Mouse (Mus musculus): ENCODE results near the gene 9130213A22Rik. TPM values are rescaled to one million over a fixed set of nuclear protein-coding genes. Genes with fewer than 3 reads are reported as not detected.

Gene 9130213A22Rik
- polyA plus RNA-seq, 1 experiment from 2014 or later: 0.57 TPM

DNA sequence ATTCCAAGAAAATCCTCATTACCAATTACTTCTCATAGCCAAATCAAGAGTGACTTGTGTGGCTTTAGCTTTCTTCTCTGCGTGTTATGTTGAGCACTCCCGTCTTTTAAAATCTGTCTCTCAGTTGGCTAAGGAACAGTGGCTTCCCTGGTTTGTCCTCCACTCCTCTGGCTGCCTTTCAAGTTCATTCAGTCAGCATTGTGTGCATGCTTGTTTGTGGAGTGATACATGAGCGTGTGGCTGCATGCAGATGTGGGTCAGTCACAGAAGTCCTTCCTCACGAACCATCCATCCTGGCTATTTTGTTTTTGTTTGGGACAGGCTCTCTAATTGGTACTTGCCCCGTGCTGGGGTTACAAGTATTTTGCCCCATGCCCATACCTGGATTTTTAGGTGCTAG is 45.8 kb downstream of the 9130213A22Rik start:
- no peak overlapping the region for H3K27ac ChIP-seq
- ATAC-seq (ENCODE audit: borderline replicate concordance, extremely low read depth, low FRiP score, low TSS enrichment): no peak
- H3K4me2 ChIP-seq: no peak overlapping the region
- WGBS: 63% methylated on average over 5 of the region's 5 CpGs
- no peaks in the 10 kb centered on the region for H3K36me3 ChIP-seq
- no peak overlapping the region for H3K4me3 ChIP-seq
- H3K27me3 ChIP-seq: no peaks in the 10 kb centered on the region
- peaks cover 20% of the 10 kb centered on the region for H3K4me1 ChIP-seq
- no peak overlapping the region for H3K9ac ChIP-seq
- no peaks in the 10 kb centered on the region for H3K9me3 ChIP-seq

DNA sequence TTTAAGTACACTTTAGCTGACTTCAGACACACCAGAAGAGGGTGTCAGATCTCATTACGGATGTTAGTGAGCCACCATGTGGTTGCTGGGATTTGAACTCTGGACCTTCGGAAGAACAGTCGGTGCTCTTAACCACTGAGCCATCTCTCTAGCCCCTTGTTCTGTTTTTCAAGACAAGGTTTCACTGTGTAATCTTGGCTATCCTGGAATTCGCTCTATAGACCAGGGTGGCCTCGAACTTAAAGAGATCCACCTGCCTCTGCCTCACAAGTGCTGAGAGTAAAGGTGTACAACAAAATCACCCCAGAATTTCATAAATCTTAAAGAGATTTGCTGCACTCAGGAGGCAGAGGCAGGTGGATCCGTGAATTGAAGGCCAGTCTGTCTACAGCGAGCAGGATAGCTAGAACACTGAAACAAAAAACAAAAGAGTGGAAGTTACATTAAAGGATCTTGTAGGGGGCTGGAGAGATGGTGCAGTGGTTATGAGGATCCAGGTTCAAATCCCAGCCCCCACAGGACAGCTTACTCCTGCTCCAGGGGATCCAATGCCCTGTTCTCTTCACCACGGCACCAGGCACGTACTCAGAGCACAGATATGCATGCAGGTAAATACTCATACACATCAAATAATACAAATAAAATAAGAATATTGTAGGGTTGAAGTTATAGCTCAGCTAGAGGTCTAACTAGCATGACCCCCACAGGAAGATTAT is 46.5 kb downstream of the 9130213A22Rik start:
- peaks cover 27% of the 10 kb centered on the region for H3K4me1 ChIP-seq
- no peaks in the 10 kb centered on the region for H3K9me3 ChIP-seq
- no peak for ATAC-seq (ENCODE audit: borderline replicate concordance, extremely low read depth, low FRiP score, low TSS enrichment)
- H3K4me2 ChIP-seq: no peak overlapping the region
- no peak overlapping the region for H3K9ac ChIP-seq
- no peak overlapping the region for H3K27ac ChIP-seq
- no peak overlapping the region for H3K4me3 ChIP-seq
- 43% methylated on average over 9 of the region's 9 CpGs for WGBS
- H3K36me3 ChIP-seq: no peaks in the 10 kb centered on the region
- no peaks in the 10 kb centered on the region for H3K27me3 ChIP-seq

DNA sequence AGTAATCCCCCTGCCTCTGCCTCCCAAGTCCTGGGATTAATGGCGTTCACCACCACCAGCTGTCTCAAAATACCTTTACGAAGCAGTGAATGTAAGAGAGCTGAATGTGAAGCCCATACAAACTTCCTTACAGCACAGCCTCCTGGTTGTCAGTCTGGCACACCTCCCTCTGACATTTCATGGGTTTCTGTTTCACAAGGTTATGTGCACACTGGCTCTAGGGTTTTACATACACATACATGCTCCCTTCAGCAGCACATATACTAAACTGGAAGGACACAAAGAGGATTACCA is 47.7 kb downstream of the 9130213A22Rik start:
- Histone ChIP-seq H3K9ac (no peak overlapping the region), H3K9me3 (no peaks in the 10 kb centered on the region), H3K4me2 (no peak overlapping the region), H3K4me3 (no peak overlapping the region), H3K36me3 (no peaks in the 10 kb centered on the region), H3K27me3 (no peaks in the 10 kb centered on the region), H3K4me1 (peaks cover 32% of the 10 kb centered on the region), H3K27ac (no peak overlapping the region)
- 52% methylated on average over 2 of the region's 2 CpGs for WGBS
- ATAC-seq (ENCODE audit: borderline replicate concordance, extremely low read depth, low FRiP score, low TSS enrichment): no peak

DNA sequence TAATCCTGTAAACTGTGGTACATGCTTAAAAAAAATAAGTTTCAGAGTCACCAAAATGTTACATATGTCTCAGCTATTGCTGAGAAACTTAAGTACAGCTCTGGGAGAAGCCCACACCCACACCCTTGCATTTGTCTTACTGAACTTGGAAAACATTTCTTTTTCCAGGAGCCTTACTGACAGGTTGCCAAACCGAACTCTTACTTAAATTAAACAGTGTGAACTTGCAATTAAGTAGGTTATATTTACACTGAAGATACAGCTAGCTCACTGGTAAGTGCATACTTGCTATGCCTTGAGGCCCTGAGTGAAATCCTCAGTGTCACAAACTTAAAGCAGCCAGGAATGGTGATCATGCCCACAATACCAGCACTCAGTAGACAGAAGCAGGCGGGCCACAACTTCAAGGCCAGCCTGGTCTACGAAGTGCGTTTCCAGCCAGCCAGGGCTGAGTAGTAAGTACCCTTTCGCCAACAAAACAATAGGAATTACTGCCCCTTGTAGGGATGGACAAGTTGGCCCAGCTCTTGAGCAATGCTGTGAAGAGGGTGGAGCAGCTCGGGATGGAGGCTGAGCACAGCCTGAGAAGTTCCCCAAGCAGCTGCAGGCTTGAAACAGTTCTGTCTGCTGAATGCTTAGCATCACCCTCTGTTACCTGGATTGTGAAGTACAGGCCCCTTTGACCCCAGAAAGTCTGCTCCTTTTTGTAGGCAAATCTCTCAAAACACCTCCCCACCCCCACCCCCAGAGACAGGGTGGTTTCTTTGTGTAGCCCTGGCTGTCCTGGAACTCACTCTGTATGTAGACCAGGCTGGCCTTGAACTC is 48.2 kb downstream of the 9130213A22Rik start:
- peak overlapping the region; percentile 84; the same call in 1 of the 2 replicates for H3K4me2 ChIP-seq

DNA sequence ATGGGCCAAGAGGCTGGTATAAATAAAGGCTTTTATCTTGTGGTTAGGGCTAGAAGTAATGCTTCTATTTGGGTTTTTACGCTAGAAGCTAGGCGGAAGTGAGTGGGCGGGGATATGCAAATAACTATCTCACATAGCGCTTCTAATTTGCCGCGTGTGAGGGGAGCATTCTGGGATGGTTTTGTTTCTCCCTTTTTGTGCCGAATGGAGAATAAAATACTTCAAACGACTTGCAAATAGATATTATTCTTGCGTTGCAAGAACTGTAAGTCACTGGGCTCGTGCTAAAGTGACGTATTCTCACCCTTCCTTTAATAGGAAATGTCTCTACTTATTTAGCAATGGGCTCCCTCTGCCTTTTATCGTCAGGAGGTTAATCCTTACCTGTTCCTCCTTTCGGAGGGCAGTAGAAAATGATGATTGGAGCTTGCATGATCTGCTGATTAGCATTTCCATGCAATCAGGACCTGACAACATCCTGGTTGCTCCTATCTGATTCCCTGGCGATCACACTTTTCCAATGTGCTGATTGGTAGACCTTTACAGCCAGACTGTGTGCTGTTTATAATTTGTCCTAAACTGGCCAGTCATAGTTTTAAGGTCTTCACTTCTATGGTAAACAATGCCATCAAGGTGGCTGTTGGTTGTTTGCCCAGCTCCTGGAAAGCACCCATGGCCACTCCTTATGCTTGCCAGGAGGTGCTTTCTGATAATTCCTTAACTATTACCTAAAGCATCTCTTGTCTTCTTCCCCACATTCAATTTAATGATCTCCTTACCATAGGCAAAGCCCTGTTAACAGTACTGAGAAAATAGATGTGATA is 49.1 kb downstream of the 9130213A22Rik start:
- H3K27me3 ChIP-seq: no peaks in the 10 kb centered on the region
- peak overlapping the region; percentile 44 for H3K9ac ChIP-seq
- peak overlapping the region; percentile 32 for H3K4me3 ChIP-seq
- WGBS: under 1% methylated on average over 14 of the region's 14 CpGs
- no peaks in the 10 kb centered on the region for H3K9me3 ChIP-seq
- H3K36me3 ChIP-seq: no peaks in the 10 kb centered on the region
- peak overlapping the region; percentile 84 for H3K4me2 ChIP-seq
- peaks cover 32% of the 10 kb centered on the region for H3K4me1 ChIP-seq
- H3K27ac ChIP-seq: peak overlapping the region; percentile 88
- ATAC-seq (ENCODE audit: borderline replicate concordance, extremely low read depth, low FRiP score, low TSS enrichment): peak; percentile 63

More for the DNA sequence above, 48.2 kb downstream of the 9130213A22Rik start:
- Histone ChIP-seq H3K9me3 (no peaks in the 10 kb centered on the region), H3K27ac (peak overlapping the region; percentile 88), H3K27me3 (no peaks in the 10 kb centered on the region), H3K4me3 (no peak overlapping the region), H3K4me1 (peaks cover 32% of the 10 kb centered on the region), H3K9ac (peak overlapping the region; percentile 44; the same call in 1 of the 2 replicates), H3K36me3 (no peaks in the 10 kb centered on the region)
- ATAC-seq (ENCODE audit: borderline replicate concordance, extremely low read depth, low FRiP score, low TSS enrichment): no peak
- 32% methylated on average over 6 of the region's 6 CpGs for WGBS

DNA sequence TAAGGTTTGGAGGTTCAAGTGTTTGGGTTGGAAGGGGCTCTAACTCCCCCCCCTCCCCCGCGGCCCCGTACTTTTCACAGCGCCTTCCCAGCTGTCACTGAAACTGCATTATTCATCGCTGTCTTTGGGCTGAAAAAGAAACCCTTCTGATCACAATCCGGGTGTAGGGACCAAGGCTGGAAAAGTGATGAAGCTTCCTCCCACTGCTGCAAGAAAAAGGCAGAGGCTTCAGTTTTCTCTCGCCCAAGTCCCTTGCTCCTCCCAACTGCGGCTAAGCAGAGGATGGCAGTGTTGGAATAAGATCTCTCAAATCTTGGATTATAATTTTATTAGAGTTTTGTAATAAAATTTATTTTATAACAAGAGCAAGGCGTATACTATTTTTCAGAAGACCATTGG is 49.7 kb downstream of the 9130213A22Rik start:
- H3K27ac ChIP-seq: peak overlapping the region; percentile 88
- no peaks in the 10 kb centered on the region for H3K36me3 ChIP-seq
- H3K4me3 ChIP-seq: peak overlapping the region; percentile 32
- peak overlapping the region; percentile 84 for H3K4me2 ChIP-seq
- H3K9ac ChIP-seq: peak overlapping the region; percentile 44
- ATAC-seq (ENCODE audit: borderline replicate concordance, extremely low read depth, low FRiP score, low TSS enrichment): no peak
- peaks cover 34% of the 10 kb centered on the region for H3K4me1 ChIP-seq
- WGBS: 2% methylated on average over 9 of the region's 9 CpGs
- no peaks in the 10 kb centered on the region for H3K9me3 ChIP-seq
- H3K27me3 ChIP-seq: no peaks in the 10 kb centered on the region

DNA sequence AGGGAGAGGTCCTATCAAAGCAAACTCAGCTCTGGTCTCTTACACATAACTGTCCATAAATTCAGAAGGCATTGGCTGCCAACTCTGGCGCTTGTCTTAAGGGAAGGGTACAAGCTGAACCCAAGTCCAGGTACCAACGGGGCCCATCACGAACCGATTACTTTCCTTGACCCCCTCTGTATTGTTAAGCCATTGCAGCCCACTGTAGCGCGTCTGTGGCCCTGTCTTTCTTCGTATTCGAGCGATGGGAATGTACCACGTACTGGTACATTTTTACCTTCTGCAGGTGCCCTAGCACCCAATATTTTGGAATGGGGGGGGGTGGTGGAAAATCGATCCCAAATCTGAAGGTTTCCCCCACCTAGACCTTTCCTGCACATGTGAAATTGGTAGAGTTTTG is 50.2 kb downstream of the 9130213A22Rik start:
- peak overlapping the region; percentile 32 for H3K4me3 ChIP-seq
- no peak for ATAC-seq (ENCODE audit: borderline replicate concordance, extremely low read depth, low FRiP score, low TSS enrichment)
- H3K27me3 ChIP-seq: no peaks in the 10 kb centered on the region
- H3K36me3 ChIP-seq: no peaks in the 10 kb centered on the region
- peak overlapping the region; percentile 44; the same call in 1 of the 2 replicates for H3K9ac ChIP-seq
- H3K4me2 ChIP-seq: peak overlapping the region; percentile 84
- peak overlapping the region; percentile 88 for H3K27ac ChIP-seq
- H3K4me1 ChIP-seq: peaks cover 38% of the 10 kb centered on the region
- 78% methylated on average over 11 of the region's 11 CpGs for WGBS
- no peaks in the 10 kb centered on the region for H3K9me3 ChIP-seq

DNA sequence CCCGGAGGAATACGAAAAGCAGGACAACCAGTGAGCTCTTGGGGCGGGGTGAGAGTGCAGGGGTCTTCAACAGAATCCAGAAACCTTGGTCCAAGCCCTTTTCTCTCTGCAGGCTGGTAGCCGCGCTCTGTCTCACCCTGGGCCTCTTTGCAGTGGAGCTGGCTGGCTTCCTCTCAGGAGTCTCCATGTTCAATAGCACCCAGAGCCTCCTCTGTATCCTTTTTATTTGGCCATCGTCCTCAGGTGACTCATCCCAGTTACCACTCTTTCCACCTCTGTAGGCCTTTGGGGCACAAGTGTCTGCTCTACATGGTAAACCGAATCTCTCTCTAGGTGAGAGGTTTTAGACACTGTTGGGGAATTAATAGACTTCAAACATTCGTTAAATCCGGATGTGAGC is 51.1 kb downstream of the 9130213A22Rik start:
- H3K27ac ChIP-seq: peak overlapping the region; percentile 93
- H3K4me1 ChIP-seq: peaks cover 46% of the 10 kb centered on the region
- no peaks in the 10 kb centered on the region for H3K36me3 ChIP-seq
- no peak for ATAC-seq (ENCODE audit: borderline replicate concordance, extremely low read depth, low FRiP score, low TSS enrichment)
- WGBS: 21% methylated on average over 9 of the region's 9 CpGs
- H3K4me3 ChIP-seq: peak overlapping the region; percentile 69
- peak overlapping the region; percentile 78 for H3K9ac ChIP-seq
- no peaks in the 10 kb centered on the region for H3K27me3 ChIP-seq
- H3K4me2 ChIP-seq: peak overlapping the region; percentile 84
- no peaks in the 10 kb centered on the region for H3K9me3 ChIP-seq

DNA sequence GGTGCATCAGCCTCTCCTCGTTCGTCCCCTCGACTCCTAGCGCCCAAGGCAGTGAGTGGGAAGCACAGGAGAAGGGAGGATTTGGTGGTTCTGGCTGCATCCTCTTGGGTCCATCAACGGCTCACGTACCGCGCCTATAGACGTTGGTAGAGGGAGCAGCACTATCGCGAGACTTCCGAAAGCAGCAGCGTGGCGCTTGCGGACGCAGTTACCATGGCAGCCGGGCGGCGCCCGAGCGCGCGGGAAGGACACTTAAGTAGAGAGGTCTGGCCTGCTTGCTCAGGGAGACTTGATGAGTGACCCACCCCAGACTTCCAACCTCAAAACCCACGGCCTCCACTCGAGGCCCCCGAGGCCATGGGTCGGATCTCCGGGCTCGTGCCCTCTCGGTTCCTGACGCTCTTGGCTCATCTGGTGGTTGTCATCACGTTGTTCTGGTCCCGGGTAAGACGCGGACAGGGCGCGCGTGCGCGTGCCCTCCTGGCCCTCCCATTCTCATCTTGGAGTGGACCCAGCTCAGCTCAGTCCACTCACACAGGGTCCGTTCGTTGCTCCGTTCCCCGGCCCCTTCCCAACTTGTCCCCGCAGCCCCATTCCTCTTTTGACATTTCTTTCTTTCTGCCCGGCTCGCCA is 51.7 kb downstream of the 9130213A22Rik start, which contains the start of gene Tmem107:
Gene Tmem107 (plus strand): TSS at position 217 of the 633 bp plus-strand sequence.
- no peaks in the 10 kb centered on the region for H3K36me3 ChIP-seq
- H3K9ac ChIP-seq: peak within 1 kb of the TSS; percentile 78
- under 1% methylated on average over 47 of the region's 47 CpGs for WGBS
- no peaks in the 10 kb centered on the region for H3K9me3 ChIP-seq
- peaks cover 50% of the 10 kb centered on the region for H3K4me1 ChIP-seq
- peak within 1 kb of the TSS; percentile 93 for H3K27ac ChIP-seq
- H3K4me2 ChIP-seq: peak within 1 kb of the TSS; percentile 84
- H3K27me3 ChIP-seq: no peaks in the 10 kb centered on the region
- peak within 1 kb of the TSS; percentile 69 for H3K4me3 ChIP-seq
- peak; percentile 87 for ATAC-seq (ENCODE audit: borderline replicate concordance, extremely low read depth, low FRiP score, low TSS enrichment)

DNA sequence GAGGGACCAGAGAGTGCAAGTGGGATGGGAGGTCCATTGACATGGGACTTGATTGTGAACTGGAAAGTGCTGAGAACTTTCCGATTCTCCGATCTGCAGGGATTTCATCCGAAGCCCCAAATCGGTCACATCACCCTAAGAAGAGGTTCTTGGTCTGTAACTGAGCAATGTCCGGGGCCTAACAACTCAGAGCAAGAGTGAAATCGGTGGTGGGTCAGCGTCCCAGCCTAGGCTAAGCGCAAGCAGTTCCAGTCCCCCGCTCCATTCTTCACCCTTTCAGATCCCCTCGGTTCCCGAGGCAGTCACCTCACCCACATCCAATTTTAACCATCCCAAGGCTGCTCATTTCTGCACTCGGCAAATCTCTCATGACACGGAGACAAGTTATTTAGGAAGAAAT is 52.3 kb downstream of the 9130213A22Rik start:
- 2% methylated on average over 13 of the region's 13 CpGs for WGBS
- peak overlapping the region; percentile 84 for H3K4me2 ChIP-seq
- ATAC-seq (ENCODE audit: borderline replicate concordance, extremely low read depth, low FRiP score, low TSS enrichment): no peak; the same call in 1 of the 2 replicates
- peak overlapping the region; percentile 78 for H3K9ac ChIP-seq
- peak overlapping the region; percentile 69 for H3K4me3 ChIP-seq
- H3K36me3 ChIP-seq: no peaks in the 10 kb centered on the region
- H3K4me1 ChIP-seq: peaks cover 50% of the 10 kb centered on the region
- peak overlapping the region; percentile 93 for H3K27ac ChIP-seq
- no peaks in the 10 kb centered on the region for H3K27me3 ChIP-seq
- H3K9me3 ChIP-seq: no peaks in the 10 kb centered on the region

Measured in lung, embryonic 15.5 days (tissue).